Mouse (Mus musculus) erythroblast, embryonic 14.5 days (primary cell): Measurements from ENCODE around the gene Hmg20b.

Source experiments
- GATA1 ChIP-seq: IDR thresholded peaks from 2 replicates; pipeline ENCODE4 v1.6.1; 2012; ENCODE audit warnings: low read length, inconsistent platforms, mixed read lengths
- TAL1 ChIP-seq: IDR thresholded peaks from 3 replicates; pipeline ENCODE4 v1.6.1; 2012; ENCODE audit warnings: low read length, inconsistent platforms, mixed read lengths

DNA sequence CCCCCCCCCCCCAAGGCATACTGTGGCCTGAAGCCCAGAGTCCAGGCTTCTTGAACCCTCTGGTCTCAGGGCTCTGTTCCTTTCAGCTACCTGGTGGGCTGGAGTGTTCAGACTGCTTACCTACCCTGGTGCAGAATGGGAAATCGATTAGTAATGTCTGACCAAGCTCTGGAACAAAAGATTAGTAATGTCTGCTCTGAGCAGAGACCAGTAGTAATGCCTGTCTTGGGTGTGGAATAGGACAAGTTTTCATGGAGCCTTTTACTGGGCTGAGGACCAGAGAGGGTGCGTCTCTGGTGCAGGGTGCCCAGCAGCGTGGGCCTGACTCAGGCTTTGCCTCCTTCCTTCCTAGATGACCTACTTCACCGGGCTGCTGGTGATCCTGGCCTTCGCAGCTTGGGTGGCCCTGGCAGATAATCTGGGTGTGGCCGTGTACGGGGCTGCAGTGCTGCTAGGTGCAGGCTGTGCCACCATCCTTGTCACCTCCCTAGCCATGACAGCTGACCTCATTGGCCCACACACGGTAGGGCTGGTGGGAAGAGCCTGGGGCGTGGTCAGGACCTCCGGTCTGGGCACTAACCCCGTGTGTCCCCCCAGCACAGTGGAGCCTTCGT is 12.2 kb upstream of the Hmg20b start:
- TF ChIP-seq TAL1 (peak; percentile 73), GATA1 (peak; percentile 71)
